ENCODE assay signal across 8 mouse cellular contexts in the genomic region with DNA sequence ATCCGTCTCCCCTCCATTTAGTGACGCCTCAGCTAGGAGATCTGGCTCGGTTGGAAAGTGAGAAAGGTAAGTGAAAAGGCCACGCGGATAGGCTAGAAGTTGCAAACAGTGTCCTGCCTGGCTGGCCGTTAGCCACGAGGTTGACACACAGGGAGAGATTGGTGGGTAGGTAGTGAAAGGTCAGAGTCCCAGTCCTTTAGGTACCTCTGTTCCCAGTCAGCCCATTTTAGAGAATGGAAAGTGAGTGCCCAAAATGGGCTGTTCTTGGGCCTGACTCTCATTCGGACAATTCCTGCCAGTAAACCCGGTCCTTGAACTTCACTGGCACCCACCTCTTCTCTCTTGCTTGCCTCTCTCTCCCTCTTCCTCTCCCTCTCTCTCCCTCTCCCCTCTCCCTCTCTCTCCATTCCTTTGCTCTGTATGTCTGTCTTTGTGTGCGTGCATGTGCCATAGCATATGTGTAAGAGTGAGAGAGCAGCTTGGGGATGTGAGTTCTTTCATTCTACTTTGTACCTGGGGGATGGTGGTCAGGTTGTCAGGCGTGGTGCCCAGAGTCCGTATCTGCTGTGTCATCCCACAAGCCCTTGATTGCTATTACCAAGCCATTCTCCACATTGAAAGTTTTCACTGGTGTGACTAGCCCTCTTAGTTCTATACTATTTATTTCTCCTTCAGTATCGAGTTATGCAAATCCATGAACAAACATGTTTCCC. TPM values are rescaled to one million over a fixed set of nuclear protein-coding genes. Genes with fewer than 3 reads are reported as not detected.
A peak's percentile ranks its signal among the peaks of the same experiment; 100 is the strongest.
DNase-seq lines count a peak whose midpoint lies in the region; ATAC-seq and TF ChIP-seq lines count a peak whose summit lies in the region.

TSS of gene Dpf2 (minus strand) at position 4 of the 713 bp plus-strand sequence.

- H3K9ac ChIP-seq in midbrain, embryonic 13.5 days (replicated peaks): peak within 1 kb of the TSS; percentile 97

- no peak for TF ChIP-seq CTCF in testis, adult 2 months (IDR thresholded peaks at IDR 0.05; ENCODE audit: control insufficient read depth, insufficient read depth, insufficient replicate concordance, low read depth, low read length)

- WGBS in midbrain, embryonic 13.5 days: 22% methylated on average over 13 of the region's 13 CpGs

- no peak; the same call in 1 of the 2 replicates for TF ChIP-seq POLR2A in testis, adult 2 months (IDR thresholded peaks at IDR 0.05; ENCODE audit: control insufficient read depth, low read depth, low read length)

- H3K27me3 ChIP-seq in testis, adult 2 months (ENCODE audit: control insufficient read depth, insufficient read depth, low read length): no peaks in the 10 kb centered on the region
- H3K27me3 ChIP-seq in midbrain, embryonic 13.5 days: no peaks in the 10 kb centered on the region

- H3K27ac ChIP-seq in testis, adult 2 months (ENCODE audit: control insufficient read depth, insufficient read depth, low read depth, low read length): peak within 1 kb of the TSS; percentile 73
- peak within 1 kb of the TSS; percentile 75 for H3K27ac ChIP-seq in midbrain, embryonic 13.5 days

- peak within 1 kb of the TSS; percentile 79 for H3K4me2 ChIP-seq in midbrain, embryonic 13.5 days (replicated peaks)

- H3K9me3 ChIP-seq in midbrain, embryonic 13.5 days: no peaks in the 10 kb centered on the region

- H3K4me1 ChIP-seq in testis, adult 2 months (ENCODE audit: control insufficient read depth, insufficient read depth, low read length): peaks cover 11% of the 10 kb centered on the region
- peaks cover 34% of the 10 kb centered on the region for H3K4me1 ChIP-seq in midbrain, embryonic 13.5 days (replicated peaks)

- no peak for DNase-seq in testis, postnatal 14 days (ENCODE audit: low spot score)
- peak; percentile 57 for DNase-seq in c-Kit-positive CD71-positive TER-119-positive erythroid progenitor cells, embryonic 14.5 days (ENCODE audit: low spot score)
- no peak for DNase-seq in heart, adult 8-10 months (ENCODE audit: low spot score)
- DNase-seq in layer of hippocampus, postnatal 25 days (ENCODE audit: extremely low spot score in 1 of 2, low spot score in 1 of 2): no peak
- no peak for DNase-seq in urinary bladder, postnatal 10 days (ENCODE audit: low spot score)
- no peak for DNase-seq in cerebellum, postnatal 25 days

- H3K4me3 ChIP-seq in testis, adult 2 months (ENCODE audit: control insufficient read depth, low read depth, low read length): peak within 1 kb of the TSS; percentile 96
- H3K4me3 ChIP-seq in midbrain, embryonic 13.5 days (replicated peaks): peak within 1 kb of the TSS; percentile 97

- H3K36me3 ChIP-seq in testis, adult 2 months (ENCODE audit: control insufficient read depth, insufficient read depth, low read length): no peaks in the 10 kb centered on the region
- peaks cover 14% of the 10 kb centered on the region for H3K36me3 ChIP-seq in midbrain, embryonic 13.5 days

- no peak; the same call in 1 of the 2 replicates for ATAC-seq in midbrain, embryonic 13.5 days

RNA-seq across cellular contexts. Expression of gene Dpf2, which starts in this region (rescaled TPM):
- polyA plus RNA-seq in testis, adult 2 months (2012; rRNA removed): 63.6 and 69.2 TPM in 2 replicates
- 10 to 100 TPM; 71.9 to 95.2 (median 81.1) TPM for total RNA-seq in heart, adult 8-10 months (2022)
- 10 to 100 TPM; 82.5 to 95.6 TPM for total RNA-seq in layer of hippocampus, postnatal 25 days (2021)
- 157 and 158 TPM in 2 replicates for polyA plus RNA-seq in midbrain, embryonic 13.5 days (2015; fragmentation: Nextera tagmentation; extraction: Ambion mirVana)
